Mouse (Mus musculus) limb, embryonic 12.5 days (tissue): Measurements from ENCODE around the gene Fat1. TPM values are rescaled to one million over a fixed set of nuclear protein-coding genes. Genes with fewer than 3 reads are reported as not detected.

ENCODE experiments used
- ATAC-seq: fragments of 200-750 bp; cut with Nextera tagmentation; 2 replicates; pipeline ENCODE4 v1.8.0; 2017; ENCODE audit warnings: low read depth, moderate TSS enrichment; ENCODE audit not compliant: insufficient number of reproducible peaks, insufficient read depth, low FRiP score, low TSS enrichment
- H3K27ac ChIP-seq: fragments of 300-500 bp; sonication (generic); 2 replicates; pipeline ENCODE4 v1.5.1; 2016; ENCODE audit warnings: mild to moderate bottlenecking, moderate library complexity
- H3K27me3 ChIP-seq: fragments of 300-500 bp; sonication (generic); 2 replicates; pipeline ENCODE4 v1.6.1; 2016; ENCODE audit warnings: mild to moderate bottlenecking, moderate library complexity
- H3K36me3 ChIP-seq: fragments of 300-500 bp; sonication (generic); 2 replicates; pipeline ENCODE4 v1.6.1; 2016; ENCODE audit warnings: mild to moderate bottlenecking, moderate library complexity
- H3K4me1 ChIP-seq: fragments of 300-500 bp; sonication (generic); replicated peaks from 2 replicates; pipeline ENCODE4 v1.6.1; 2016
- H3K4me2 ChIP-seq: fragments of 300-500 bp; sonication (generic); 2 replicates; pipeline ENCODE4 v1.6.1; 2016; ENCODE audit warnings: mild to moderate bottlenecking, moderate library complexity
- H3K4me3 ChIP-seq: fragments of 300-500 bp; sonication (generic); replicated peaks from 2 replicates; pipeline ENCODE4 v1.5.1; 2016; ENCODE audit warnings: mild to moderate bottlenecking
- H3K9ac ChIP-seq: fragments of 300-500 bp; sonication (generic); replicated peaks from 2 replicates; pipeline ENCODE4 v1.6.1; 2016; ENCODE audit warnings: mild to moderate bottlenecking, moderate library complexity
- H3K9me3 ChIP-seq: fragments of 300-500 bp; sonication (generic); 2 replicates; pipeline ENCODE4 v1.6.1; 2016; ENCODE audit warnings: mild to moderate bottlenecking, moderate library complexity
- WGBS: fragments of 180-500 bp; shearing (Covaris S2); methylation state at CpG from one replicate; pipeline ENCODE4 v1.1.7; 2016; 5-methylcytosine and 5-hydroxymethylcytosine counted together
- polyA plus RNA-seq: library from polyadenylated mRNA; unstranded; fragments of >200 nt; fragmentation: Nextera tagmentation; extraction: Ambion mirVana; gene quantifications from 2 replicates; pipeline ENCODE4 v1.2.1, GENCODE M21; 2016

The Fat1 gene
- polyA plus RNA-seq, 1 experiment from 2014 or later: 23.7 TPM

- no peaks in the 10 kb centered on the region for H3K27me3 ChIP-seq
- no peaks in the 10 kb centered on the region for H3K4me1 ChIP-seq
- H3K4me2 ChIP-seq: no peak overlapping the region
- no peak for ATAC-seq
- H3K9me3 ChIP-seq: peaks cover 3% of the 10 kb centered on the region; the same call in 1 of the 2 replicates
- H3K27ac ChIP-seq: no peak overlapping the region
- H3K36me3 ChIP-seq: peaks cover 73% of the 10 kb centered on the region
- no peak overlapping the region for H3K4me3 ChIP-seq
- WGBS: 34% methylated on average over 4 of the region's 4 CpGs
- no peak overlapping the region for H3K9ac ChIP-seq
These were observed 75.4 kb downstream of the Fat1 start for GRCm38 (mm10) chr8:45010685-45011084.

GRCm38 (mm10) chr8:45011774-45012173 lies 76.5 kb downstream of the Fat1 start:
- H3K27ac ChIP-seq: no peak overlapping the region
- ATAC-seq: no peak
- no peak overlapping the region for H3K4me2 ChIP-seq
- no peak overlapping the region for H3K9ac ChIP-seq
- H3K27me3 ChIP-seq: no peaks in the 10 kb centered on the region
- peaks cover 3% of the 10 kb centered on the region; the same call in 1 of the 2 replicates for H3K9me3 ChIP-seq
- no peaks in the 10 kb centered on the region for H3K4me1 ChIP-seq
- 94% methylated on average over 12 of the region's 12 CpGs for WGBS
- no peak overlapping the region for H3K4me3 ChIP-seq
- H3K36me3 ChIP-seq: peaks cover 82% of the 10 kb centered on the region

GRCm38 (mm10) chr8:45013852-45014251 lies 78.6 kb downstream of the Fat1 start:
- Histone ChIP-seq H3K27me3 (no peaks in the 10 kb centered on the region), H3K4me1 (no peaks in the 10 kb centered on the region), H3K4me3 (no peak overlapping the region), H3K27ac (no peak overlapping the region), H3K9me3 (peaks cover 3% of the 10 kb centered on the region; the same call in 1 of the 2 replicates), H3K4me2 (no peak overlapping the region), H3K36me3 (peaks cover 90% of the 10 kb centered on the region), H3K9ac (no peak overlapping the region)
- 93% methylated on average over 8 of the region's 8 CpGs for WGBS
- no peak for ATAC-seq

DNA sequence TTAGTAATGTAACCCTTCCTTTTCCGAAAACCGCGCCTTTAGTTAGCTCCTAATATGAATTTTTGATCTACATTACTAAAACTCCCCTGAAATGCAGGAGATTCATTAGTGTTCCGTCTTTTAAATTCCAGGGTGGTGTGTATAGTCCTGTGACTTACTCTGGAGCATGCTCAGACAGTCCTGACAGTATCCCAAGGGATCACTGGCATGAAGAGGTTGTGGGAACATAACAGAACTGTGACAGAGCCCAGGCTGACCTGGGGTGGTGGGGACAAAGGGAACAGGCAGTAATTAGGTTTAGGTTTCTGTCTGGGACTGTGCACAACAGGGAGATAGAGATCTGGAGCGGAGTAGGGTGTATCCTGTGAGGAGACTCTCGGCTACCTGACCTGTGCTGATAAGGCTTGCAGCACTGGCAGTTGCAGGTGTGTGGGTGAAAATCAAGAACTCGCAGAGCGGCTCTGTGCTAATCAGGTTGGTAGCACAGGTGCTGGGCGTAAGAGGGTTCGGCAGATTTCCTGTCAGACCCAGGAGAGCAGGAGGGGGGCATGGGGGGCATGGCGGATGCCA lies 79.3 kb downstream of the Fat1 start:
- Histone ChIP-seq H3K27me3 (no peaks in the 10 kb centered on the region), H3K36me3 (peaks cover 88% of the 10 kb centered on the region), H3K4me2 (no peak overlapping the region), H3K9ac (no peak overlapping the region), H3K27ac (no peak overlapping the region), H3K9me3 (peaks cover 3% of the 10 kb centered on the region; the same call in 1 of the 2 replicates), H3K4me1 (no peaks in the 10 kb centered on the region), H3K4me3 (no peak overlapping the region)
- WGBS: 94% methylated on average over 11 of the region's 11 CpGs
- ATAC-seq: no peak

DNA sequence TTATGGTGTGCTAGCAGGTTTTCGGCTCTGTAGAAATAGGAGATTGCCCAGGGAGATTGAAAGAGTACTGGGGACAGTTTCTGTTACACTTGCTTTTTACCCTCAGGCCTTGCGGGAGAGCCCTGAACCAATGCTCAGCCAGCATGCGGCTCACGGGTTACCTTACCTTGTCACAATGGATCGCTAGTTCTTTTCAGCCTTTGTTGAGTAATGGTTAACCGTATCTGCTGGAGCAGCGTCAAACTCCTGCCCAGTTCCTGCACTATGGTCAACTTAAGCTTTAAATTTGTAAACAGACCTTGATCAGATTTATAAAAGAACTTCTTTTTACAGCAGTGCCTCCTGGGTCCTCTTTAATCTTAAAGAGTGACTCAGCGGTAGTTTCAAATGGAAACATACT lies 80.6 kb downstream of the Fat1 start:
- H3K36me3 ChIP-seq: peaks cover 80% of the 10 kb centered on the region

GRCm38 (mm10) chr8:45019241-45019640 lies 84.0 kb downstream of the Fat1 start:
- H3K36me3 ChIP-seq: peaks cover 79% of the 10 kb centered on the region
- no peak for ATAC-seq
- WGBS: 88% methylated on average over 5 of the region's 5 CpGs

More for the DNA sequence above, 80.6 kb downstream of the Fat1 start:
- no peaks in the 10 kb centered on the region for H3K27me3 ChIP-seq
- no peak overlapping the region for H3K4me3 ChIP-seq
- no peak overlapping the region for H3K4me2 ChIP-seq
- H3K9ac ChIP-seq: no peak overlapping the region
- peaks cover 4% of the 10 kb centered on the region; the same call in 1 of the 2 replicates for H3K4me1 ChIP-seq
- 92% methylated on average over 8 of the region's 8 CpGs for WGBS
- H3K9me3 ChIP-seq: no peaks in the 10 kb centered on the region
- H3K27ac ChIP-seq: no peak overlapping the region
- ATAC-seq: no peak

DNA sequence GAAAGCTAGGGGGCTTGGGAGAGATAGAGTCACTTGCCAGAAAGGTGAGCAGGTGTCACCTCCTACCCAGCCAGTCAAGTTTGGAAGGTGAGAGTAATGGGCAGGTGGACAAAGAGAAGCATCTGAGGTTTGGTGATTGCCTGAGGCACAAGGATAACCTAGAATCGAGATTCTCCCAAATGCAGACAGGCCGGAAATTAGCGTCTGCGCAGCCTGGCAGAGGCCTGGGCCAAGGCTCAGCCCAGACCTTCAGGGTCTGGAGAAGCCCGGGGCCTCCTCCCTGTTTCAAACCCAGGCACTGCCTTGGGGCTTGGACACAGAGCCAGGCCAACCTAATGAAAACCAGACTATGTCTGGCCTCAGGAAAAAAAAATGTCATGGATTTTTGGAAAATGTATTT lies 85.9 kb downstream of the Fat1 start:
- Histone ChIP-seq H3K4me1 (peaks cover 14% of the 10 kb centered on the region), H3K27ac (no peak overlapping the region), H3K4me2 (no peak overlapping the region), H3K4me3 (no peak overlapping the region), H3K9me3 (peaks cover 21% of the 10 kb centered on the region), H3K36me3 (peaks cover 79% of the 10 kb centered on the region), H3K27me3 (no peaks in the 10 kb centered on the region), H3K9ac (no peak overlapping the region)
- 62% methylated on average over 5 of the region's 5 CpGs for WGBS
- no peak for ATAC-seq

More at GRCm38 (mm10) chr8:45019241-45019640, 84.0 kb downstream of the Fat1 start:
- no peak overlapping the region for H3K9ac ChIP-seq
- H3K9me3 ChIP-seq: peaks cover 13% of the 10 kb centered on the region
- H3K27ac ChIP-seq: no peak overlapping the region
- no peaks in the 10 kb centered on the region for H3K27me3 ChIP-seq
- peaks cover 14% of the 10 kb centered on the region for H3K4me1 ChIP-seq
- no peak overlapping the region for H3K4me3 ChIP-seq
- no peak overlapping the region for H3K4me2 ChIP-seq

- Histone ChIP-seq H3K4me2 (no peak overlapping the region), H3K27me3 (no peaks in the 10 kb centered on the region), H3K4me3 (no peak overlapping the region), H3K9ac (no peak overlapping the region), H3K4me1 (peaks cover 14% of the 10 kb centered on the region), H3K9me3 (peaks cover 21% of the 10 kb centered on the region), H3K27ac (no peak overlapping the region), H3K36me3 (peaks cover 81% of the 10 kb centered on the region)
- ATAC-seq: no peak
- WGBS: 95% methylated on average over 21 of the region's 21 CpGs
These were observed 86.8 kb downstream of the Fat1 start for GRCm38 (mm10) chr8:45021911-45022665.

- 17% methylated on average over 6 of the region's 6 CpGs for WGBS
- ATAC-seq: peak; percentile 76; the same call in 1 of the 2 replicates
- H3K36me3 ChIP-seq: peaks cover 90% of the 10 kb centered on the region
These were observed 92.8 kb downstream of the Fat1 start for GRCm38 (mm10) chr8:45028081-45028497.

DNA sequence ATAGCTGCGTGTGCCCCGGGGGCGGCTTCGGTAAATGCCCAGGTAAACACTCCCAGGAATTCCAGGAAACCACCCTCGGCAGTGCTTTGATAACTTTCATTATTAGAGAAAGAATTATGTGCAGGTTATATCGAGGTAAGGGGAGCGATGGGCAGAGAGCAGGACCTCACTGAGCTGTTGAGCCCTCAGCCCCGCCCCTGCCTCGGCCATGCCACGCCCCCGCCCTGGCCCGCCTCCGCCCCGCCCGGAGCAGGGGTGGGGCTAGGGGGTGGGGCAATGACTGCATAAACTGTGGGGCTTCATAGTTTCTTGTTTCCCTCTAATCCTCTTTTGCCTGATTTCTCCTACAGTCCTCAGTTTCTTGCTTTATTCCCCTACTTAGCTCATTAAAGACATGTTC lies 103.1 kb downstream of the Fat1 start:
- Histone ChIP-seq H3K4me1 (no peaks in the 10 kb centered on the region), H3K9me3 (no peaks in the 10 kb centered on the region), H3K27me3 (no peaks in the 10 kb centered on the region), H3K27ac (no peak overlapping the region), H3K4me2 (no peak overlapping the region), H3K4me3 (no peak overlapping the region), H3K36me3 (peaks cover 98% of the 10 kb centered on the region), H3K9ac (no peak overlapping the region)
- WGBS: 83% methylated on average over 14 of the region's 15 CpGs
- ATAC-seq: no peak

More at GRCm38 (mm10) chr8:45028081-45028497, 92.8 kb downstream of the Fat1 start:
- no peaks in the 10 kb centered on the region for H3K27me3 ChIP-seq
- no peak overlapping the region for H3K9ac ChIP-seq
- no peak overlapping the region for H3K4me2 ChIP-seq
- H3K9me3 ChIP-seq: peaks cover 18% of the 10 kb centered on the region
- no peak overlapping the region for H3K4me3 ChIP-seq
- H3K4me1 ChIP-seq: peaks cover 6% of the 10 kb centered on the region; the same call in 1 of the 2 replicates
- H3K27ac ChIP-seq: no peak overlapping the region

- no peak overlapping the region for H3K4me2 ChIP-seq
- H3K27ac ChIP-seq: no peak overlapping the region
- WGBS: 96% methylated on average over 26 of the region's 26 CpGs
- peaks cover 87% of the 10 kb centered on the region for H3K36me3 ChIP-seq
- no peaks in the 10 kb centered on the region for H3K27me3 ChIP-seq
- no peak for ATAC-seq
- no peak overlapping the region for H3K9ac ChIP-seq
- H3K9me3 ChIP-seq: no peaks in the 10 kb centered on the region
- no peaks in the 10 kb centered on the region for H3K4me1 ChIP-seq
- no peak overlapping the region for H3K4me3 ChIP-seq
These were observed 108.9 kb downstream of the Fat1 start for GRCm38 (mm10) chr8:45044160-45044559.
